Mouse (Mus musculus) heart, adult 10 weeks (tissue): Measurements from ENCODE around the gene Muc5b. TPM values are rescaled to one million over a fixed set of nuclear protein-coding genes. Genes with fewer than 3 reads are reported as not detected.

Source experiments
- polyA plus RNA-seq: library from polyadenylated mRNA; stranded (reverse); fragments of 350-450 nt; fragmentation: Illumina TruSeq; extraction: RNeasy Lipid Tissue Mini Kit (QIAGEN cat#74804); gene quantifications from one replicate; pipeline ENCODE4 v1.2.3, GENCODE M21; 2014; ENCODE audit warnings: low read depth, low replicate concordance

Muc5b gene
- not detected for polyA plus RNA-seq

DNA sequence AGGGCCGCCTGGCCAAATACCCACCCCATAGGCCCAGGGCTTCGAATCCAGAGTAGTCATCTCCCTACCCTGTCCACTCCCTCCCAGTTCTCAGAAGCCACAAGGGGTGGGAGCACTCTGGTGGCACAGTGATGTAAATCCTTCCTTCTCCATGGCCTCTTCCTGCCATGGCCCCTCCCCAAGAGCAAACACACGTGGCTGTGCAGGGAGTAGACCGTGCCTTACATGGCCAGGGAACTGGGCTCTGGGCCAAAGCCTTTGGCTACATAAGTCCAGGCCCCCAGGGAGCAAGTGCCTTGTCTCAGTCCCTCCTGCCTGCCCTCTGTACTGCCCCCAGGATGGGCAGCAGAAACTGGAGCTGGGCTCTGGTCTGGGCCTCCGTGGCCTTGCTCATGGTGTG is at the start of gene Muc5b:
Gene Muc5b (plus strand): TSS at position 292 of the 400 bp plus-strand sequence.

DNA sequence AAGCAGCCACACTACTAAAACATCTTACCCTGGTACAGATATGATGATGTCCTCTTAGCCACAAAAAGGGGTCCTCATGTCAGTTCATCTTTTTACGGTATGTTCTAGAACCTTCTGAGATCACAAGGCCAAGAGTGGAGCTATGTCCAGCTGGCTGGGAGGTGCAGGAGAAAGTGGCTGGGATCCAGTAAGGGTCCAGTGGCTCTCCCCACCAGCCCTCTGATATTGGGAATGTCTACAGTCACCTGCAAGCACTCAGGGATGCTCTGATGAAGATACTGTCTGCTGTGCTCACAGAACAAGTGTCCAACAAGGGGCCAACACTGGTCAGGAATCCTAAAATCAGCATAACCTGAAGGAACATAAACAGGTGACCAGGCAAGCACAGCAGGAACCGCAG is 79.5 kb downstream of the Muc5b start, which contains the start of gene Tollip:
Gene Tollip (minus strand): TSS at position 101 of the 400 bp plus-strand sequence.

Other genes with a start within 250 kb of the Muc5b start
- not detected for gene Muc6, start 183.8 kb upstream of the Muc5b start, polyA plus RNA-seq
- not detected for gene Muc2, start 148.7 kb upstream of the Muc5b start, polyA plus RNA-seq
- gene Muc5ac, start 50.1 kb upstream of the Muc5b start, polyA plus RNA-seq = not detected
- 50.1 TPM for gene Tollip, start 79.4 kb downstream of the Muc5b start, polyA plus RNA-seq
- gene Brsk2, start 110.7 kb downstream of the Muc5b start, polyA plus RNA-seq = not detected
- gene Mob2, start 222.0 kb downstream of the Muc5b start, polyA plus RNA-seq = 47.0 TPM